Mouse (Mus musculus): ENCODE results near the gene Prom1. TPM values are rescaled to one million over a fixed set of nuclear protein-coding genes. Genes with fewer than 3 reads are reported as not detected.

The Prom1 gene
- total and polyA plus RNA-seq, 3 experiments = not detected

DNA sequence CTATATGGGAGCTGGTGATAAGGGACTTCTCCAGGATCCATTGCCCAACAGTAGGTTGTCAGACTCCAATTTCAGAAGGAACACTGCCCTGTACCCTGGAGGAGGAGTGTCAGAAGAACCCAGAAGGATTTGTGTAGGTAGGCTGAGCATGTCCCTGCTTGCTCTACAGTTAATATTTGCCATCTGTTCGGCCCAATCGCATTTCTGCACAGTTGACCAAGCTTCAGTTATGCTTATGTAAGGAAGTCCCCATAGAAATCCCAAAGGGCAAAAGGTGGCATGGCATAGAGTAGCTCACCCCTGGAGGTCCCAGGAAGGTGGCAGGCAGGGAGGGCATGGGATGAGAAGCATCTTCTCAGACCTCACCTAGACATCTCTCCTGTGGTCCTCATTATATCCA, 19.6 kb upstream of the Prom1 start:
- Histone ChIP-seq H3K79me2 (ENCODE audit: control insufficient read depth, insufficient read depth, low read length, poor library complexity) (no peaks in the 10 kb centered on the region), H3K4me1 (ENCODE audit: control insufficient read depth in 1 of 2, insufficient read depth in 2 of 2, low read length in 2 of 2) (no peaks in the 10 kb centered on the region), H3K9ac (ENCODE audit: control insufficient read depth, low read depth, low read length, poor library complexity, severe bottlenecking) (no peak overlapping the region), H3K27me3 (ENCODE audit: control insufficient read depth in 1 of 2, insufficient read depth in 2 of 2, low read length in 2 of 2) (no peaks in the 10 kb centered on the region), H3K9me3 (replicated peaks; ENCODE audit: insufficient read depth, low read length) (no peaks in the 10 kb centered on the region), H3K4me3 (ENCODE audit: control insufficient read depth in 1 of 2, insufficient read depth in 1 of 2, low read depth in 2 of 2, low read length in 2 of 2) (no peak overlapping the region), H3K36me3 (ENCODE audit: control insufficient read depth in 1 of 2, insufficient read depth in 2 of 2, low read length in 2 of 2) (no peaks in the 10 kb centered on the region), H3K27ac (ENCODE audit: control insufficient read depth, low read depth, low read length) (no peak overlapping the region)
- no peak for TF ChIP-seq USF2 (IDR thresholded peaks at IDR 0.05; ENCODE audit: borderline replicate concordance in 1 of 2, insufficient read depth in 1 of 2, low read depth in 1 of 2, low read length in 2 of 2)
- no peak for TF ChIP-seq CHD2 (IDR thresholded peaks at IDR 0.05; ENCODE audit: low read length)
- TF ChIP-seq ZNF384 (IDR thresholded peaks at IDR 0.05; ENCODE audit: low read depth, low read length) = no peak
- TF ChIP-seq JUND (IDR thresholded peaks at IDR 0.05; ENCODE audit: low read depth, low read length) = no peak
- TF ChIP-seq KAT2A (conservative IDR thresholded peaks at IDR 0.05; ENCODE audit: low read depth, low read length) = no peak
- no peak for TF ChIP-seq BHLHE40 (IDR thresholded peaks at IDR 0.05; ENCODE audit: borderline replicate concordance, low read depth, low read length)
- no peak for TF ChIP-seq NRF1 (IDR thresholded peaks at IDR 0.05; ENCODE audit: insufficient read depth, low read depth, low read length, poor library complexity, severe bottlenecking)
- no peak for TF ChIP-seq ELF1 (IDR thresholded peaks at IDR 0.05; ENCODE audit: low read depth, low read length)
- DNase-seq (ENCODE audit: low read depth, low spot score) = no peak

DNA sequence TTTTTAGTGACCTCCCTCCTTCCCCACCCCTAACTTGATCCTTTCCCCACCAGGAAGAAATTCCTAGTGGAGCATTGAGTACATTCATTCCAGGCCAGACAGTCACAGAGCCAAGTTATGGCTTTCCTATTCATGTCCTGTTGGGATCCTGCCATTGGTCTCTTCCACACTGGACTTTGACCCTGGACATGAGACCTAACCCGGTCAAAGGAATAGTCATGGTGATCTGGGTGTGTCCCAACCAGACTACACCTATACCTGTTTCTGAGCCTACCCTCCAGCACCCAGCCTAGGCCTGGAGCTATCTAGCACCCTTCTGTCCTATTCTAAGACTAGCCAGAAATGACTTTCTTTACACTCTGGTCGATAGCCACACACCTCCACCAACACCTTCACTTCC, 11.3 kb upstream of the Prom1 start:
- Histone ChIP-seq H3K4me3 (ENCODE audit: control insufficient read depth in 1 of 2, insufficient read depth in 1 of 2, low read depth in 2 of 2, low read length in 2 of 2) (no peak overlapping the region), H3K4me1 (ENCODE audit: control insufficient read depth in 1 of 2, insufficient read depth in 2 of 2, low read length in 2 of 2) (no peaks in the 10 kb centered on the region), H3K36me3 (ENCODE audit: control insufficient read depth in 1 of 2, insufficient read depth in 2 of 2, low read length in 2 of 2) (no peaks in the 10 kb centered on the region), H3K9ac (ENCODE audit: control insufficient read depth, low read depth, low read length, poor library complexity, severe bottlenecking) (no peak overlapping the region), H3K27ac (ENCODE audit: control insufficient read depth, low read depth, low read length) (no peak overlapping the region), H3K9me3 (replicated peaks; ENCODE audit: insufficient read depth, low read length) (no peaks in the 10 kb centered on the region), H3K79me2 (ENCODE audit: control insufficient read depth, insufficient read depth, low read length, poor library complexity) (no peaks in the 10 kb centered on the region), H3K27me3 (ENCODE audit: control insufficient read depth in 1 of 2, insufficient read depth in 2 of 2, low read length in 2 of 2) (no peaks in the 10 kb centered on the region)
- TF ChIP-seq MAZ (IDR thresholded peaks at IDR 0.05; ENCODE audit: low read depth, low read length) (no peak), KAT2A (conservative IDR thresholded peaks at IDR 0.05; ENCODE audit: low read depth, low read length) (no peak), TBP (IDR thresholded peaks at IDR 0.05; ENCODE audit: low read depth, low read length) (no peak)
- DNase-seq (ENCODE audit: low read depth, low spot score) = no peak

DNA sequence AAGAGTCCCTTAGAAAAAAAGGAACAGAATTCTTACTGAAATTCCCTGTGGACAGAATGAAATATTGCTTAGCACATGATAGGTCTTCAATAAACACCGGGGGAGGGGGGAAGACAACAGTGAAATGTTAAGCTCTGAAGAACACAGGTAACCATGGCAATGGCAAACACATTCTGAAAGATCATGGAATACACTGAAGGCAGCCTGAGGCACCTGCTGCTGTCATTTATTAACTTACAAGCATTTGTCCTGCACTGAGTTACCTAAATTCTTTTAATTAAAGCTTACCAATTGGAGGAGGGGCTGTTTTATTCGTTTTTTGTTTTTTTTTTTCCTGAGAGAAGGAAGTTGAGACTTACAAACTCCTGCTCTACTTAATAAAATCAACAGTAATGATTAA, 7.3 kb upstream of the Prom1 start:
- no peak overlapping the region for H3K27ac ChIP-seq (ENCODE audit: control insufficient read depth, low read depth, low read length)
- H3K79me2 ChIP-seq (ENCODE audit: control insufficient read depth, insufficient read depth, low read length, poor library complexity) = no peaks in the 10 kb centered on the region
- no peak overlapping the region for H3K9ac ChIP-seq (ENCODE audit: control insufficient read depth, low read depth, low read length, poor library complexity, severe bottlenecking)
- TF ChIP-seq SIN3A (IDR thresholded peaks at IDR 0.05; ENCODE audit: low read length) (no peak), MAX (IDR thresholded peaks at IDR 0.05; ENCODE audit: low read length) (no peak), ZKSCAN1 (IDR thresholded peaks at IDR 0.05; ENCODE audit: low read depth, low read length) (no peak), MYC (IDR thresholded peaks at IDR 0.05; ENCODE audit: low read depth, low read length) (no peak), MXI1 (IDR thresholded peaks at IDR 0.05; ENCODE audit: low read depth, low read length) (no peak), E2F4 (IDR thresholded peaks at IDR 0.05; ENCODE audit: borderline replicate concordance, low read depth, low read length) (no peak), EP300 (IDR thresholded peaks at IDR 0.05; ENCODE audit: low read depth in 1 of 2, low read length in 2 of 2) (no peak), POLR2AphosphoS2 (IDR thresholded peaks at IDR 0.05; ENCODE audit: low read length) (no peak), ZNF384 (IDR thresholded peaks at IDR 0.05; ENCODE audit: low read depth, low read length) (no peak), RCOR1 (IDR thresholded peaks at IDR 0.05; ENCODE audit: low read depth, low read length) (no peak), KAT2A (conservative IDR thresholded peaks at IDR 0.05; ENCODE audit: low read depth, low read length) (no peak), ZC3H11A (IDR thresholded peaks at IDR 0.05; ENCODE audit: low read depth, low read length) (no peak), MEF2A (IDR thresholded peaks at IDR 0.05; ENCODE audit: extremely low read depth, insufficient replicate concordance, low read depth, low read length, poor library complexity, severe bottlenecking) (no peak), USF1 (IDR thresholded peaks at IDR 0.05; ENCODE audit: low read depth, low read length) (no peak), BHLHE40 (IDR thresholded peaks at IDR 0.05; ENCODE audit: borderline replicate concordance, low read depth, low read length) (no peak), POLR2A (IDR thresholded peaks at IDR 0.05; ENCODE audit: control insufficient read depth in 1 of 2, insufficient read depth in 1 of 2, low read depth in 1 of 2, low read length in 2 of 2, poor library complexity in 1 of 2) (no peak)
- H3K9me3 ChIP-seq (replicated peaks; ENCODE audit: insufficient read depth, low read length) = no peaks in the 10 kb centered on the region
- H3K36me3 ChIP-seq (ENCODE audit: control insufficient read depth in 1 of 2, insufficient read depth in 2 of 2, low read length in 2 of 2) = no peaks in the 10 kb centered on the region
- H3K27me3 ChIP-seq (ENCODE audit: control insufficient read depth in 1 of 2, insufficient read depth in 2 of 2, low read length in 2 of 2) = no peaks in the 10 kb centered on the region
- H3K4me1 ChIP-seq (ENCODE audit: control insufficient read depth in 1 of 2, insufficient read depth in 2 of 2, low read length in 2 of 2) = no peaks in the 10 kb centered on the region
- DNase-seq (ENCODE audit: low read depth, low spot score) = no peak
- H3K4me3 ChIP-seq (ENCODE audit: control insufficient read depth in 1 of 2, insufficient read depth in 1 of 2, low read depth in 2 of 2, low read length in 2 of 2) = no peak overlapping the region
